Mouse (Mus musculus) yolk sac, embryonic 10.5 days (tissue): ENCODE data around the gene Wdr82.

ENCODE experiments used
- DNase-seq: peaks from one replicate; pipeline ENCODE4 v3.0.0-alpha.2; 2017; ENCODE audit warnings: low spot score

The Wdr82 gene

DNA sequence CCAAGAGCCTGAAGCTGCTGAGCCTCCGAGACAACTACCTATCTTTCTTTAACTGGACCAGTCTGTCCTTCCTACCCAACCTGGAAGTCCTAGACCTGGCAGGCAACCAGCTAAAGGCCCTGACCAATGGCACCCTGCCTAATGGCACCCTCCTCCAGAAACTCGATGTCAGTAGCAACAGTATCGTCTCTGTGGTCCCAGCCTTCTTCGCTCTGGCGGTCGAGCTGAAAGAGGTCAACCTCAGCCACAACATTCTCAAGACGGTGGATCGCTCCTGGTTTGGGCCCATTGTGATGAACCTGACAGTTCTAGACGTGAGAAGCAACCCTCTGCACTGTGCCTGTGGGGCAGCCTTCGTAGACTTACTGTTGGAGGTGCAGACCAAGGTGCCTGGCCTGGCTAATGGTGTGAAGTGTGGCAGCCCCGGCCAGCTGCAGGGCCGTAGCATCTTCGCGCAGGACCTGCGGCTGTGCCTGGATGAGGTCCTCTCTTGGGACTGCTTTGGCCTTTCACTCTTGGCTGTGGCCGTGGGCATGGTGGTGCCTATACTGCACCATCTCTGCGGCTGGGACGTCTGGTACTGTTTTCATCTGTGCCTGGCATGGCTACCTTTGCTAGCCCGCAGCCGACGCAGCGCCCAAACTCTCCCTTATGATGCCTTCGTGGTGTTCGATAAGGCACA, 54.9 kb downstream of the Wdr82 start:
- DNase-seq: no peak

DNA sequence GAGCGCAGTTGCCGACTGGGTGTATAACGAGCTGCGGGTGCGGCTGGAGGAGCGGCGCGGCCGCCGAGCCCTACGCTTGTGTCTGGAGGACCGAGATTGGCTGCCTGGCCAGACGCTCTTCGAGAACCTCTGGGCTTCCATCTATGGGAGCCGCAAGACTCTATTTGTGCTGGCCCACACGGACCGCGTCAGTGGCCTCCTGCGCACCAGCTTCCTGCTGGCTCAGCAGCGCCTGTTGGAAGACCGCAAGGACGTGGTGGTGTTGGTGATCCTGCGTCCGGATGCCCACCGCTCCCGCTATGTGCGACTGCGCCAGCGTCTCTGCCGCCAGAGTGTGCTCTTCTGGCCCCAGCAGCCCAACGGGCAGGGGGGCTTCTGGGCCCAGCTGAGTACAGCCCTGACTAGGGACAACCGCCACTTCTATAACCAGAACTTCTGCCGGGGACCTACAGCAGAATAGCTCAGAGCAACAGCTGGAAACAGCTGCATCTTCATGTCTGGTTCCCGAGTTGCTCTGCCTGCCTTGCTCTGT, 55.5 kb downstream of the Wdr82 start:
- DNase-seq: no peak

GRCm38 (mm10) chr9:106227790-106228429, 57.2 kb downstream of the Wdr82 start:
- peak; percentile 84 for DNase-seq

DNA sequence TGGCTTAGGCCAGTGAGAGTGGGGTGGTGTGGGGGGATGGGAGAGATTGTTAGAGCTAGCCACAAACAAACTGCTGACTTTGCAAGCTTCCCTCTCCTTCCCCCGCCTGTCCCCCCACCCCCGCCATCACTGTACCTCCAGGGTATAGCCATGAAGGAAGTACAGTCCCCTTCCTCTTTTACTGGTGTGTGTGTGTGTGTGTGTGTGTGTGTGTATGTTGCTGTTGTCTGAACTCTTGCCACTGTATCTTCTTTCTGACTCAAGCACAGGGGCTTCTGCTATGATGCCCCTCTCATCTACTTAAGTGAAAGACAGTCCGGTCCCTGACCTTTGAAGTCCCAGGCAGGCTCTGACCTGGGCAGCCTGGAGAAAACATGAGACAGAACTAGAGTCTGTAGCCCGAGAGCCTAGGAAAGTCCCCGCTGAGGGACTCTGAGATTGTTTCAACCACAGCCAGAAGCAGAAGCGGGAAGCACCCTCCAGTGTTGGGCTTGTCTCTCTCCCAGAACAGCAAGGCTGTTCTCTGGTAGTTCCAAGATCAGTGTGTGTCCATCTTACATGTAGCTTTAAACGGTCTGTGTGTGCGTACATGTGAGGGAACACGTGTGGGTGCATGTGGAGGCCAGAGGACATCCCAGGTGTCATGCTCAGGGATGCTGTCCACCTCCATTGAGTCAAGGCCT, 59.5 kb downstream of the Wdr82 start:
- DNase-seq: no peak

- no peak for DNase-seq
These were observed 60.0 kb downstream of the Wdr82 start for GRCm38 (mm10) chr9:106230734-106231106.

GRCm38 (mm10) chr9:106231220-106231619, 60.5 kb downstream of the Wdr82 start:
- no peak for DNase-seq

DNA sequence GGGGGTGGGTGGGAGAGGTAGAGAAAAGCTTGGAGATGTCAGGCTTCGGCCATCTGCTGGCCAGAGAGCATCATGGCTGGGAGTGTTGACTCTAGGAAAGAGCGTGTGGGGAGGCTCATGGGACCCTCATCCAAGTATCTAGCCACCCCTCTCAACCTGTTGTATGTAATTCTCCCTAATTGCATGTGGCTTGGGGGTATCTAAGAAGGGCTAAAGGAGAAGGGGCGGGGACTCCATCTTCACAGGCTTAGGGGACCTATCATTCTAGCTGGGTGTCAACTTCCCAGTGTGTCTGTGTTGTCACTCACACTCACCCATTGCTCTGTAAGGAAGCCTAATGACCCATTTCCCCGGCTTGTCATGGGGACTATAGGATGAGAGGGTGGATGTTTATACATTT, 61.1 kb downstream of the Wdr82 start:
- DNase-seq: no peak

GRCm38 (mm10) chr9:106232956-106233355, 62.2 kb downstream of the Wdr82 start:
- DNase-seq: no peak

- DNase-seq: no peak
These were observed 63.2 kb downstream of the Wdr82 start for GRCm38 (mm10) chr9:106233953-106234352.

DNA sequence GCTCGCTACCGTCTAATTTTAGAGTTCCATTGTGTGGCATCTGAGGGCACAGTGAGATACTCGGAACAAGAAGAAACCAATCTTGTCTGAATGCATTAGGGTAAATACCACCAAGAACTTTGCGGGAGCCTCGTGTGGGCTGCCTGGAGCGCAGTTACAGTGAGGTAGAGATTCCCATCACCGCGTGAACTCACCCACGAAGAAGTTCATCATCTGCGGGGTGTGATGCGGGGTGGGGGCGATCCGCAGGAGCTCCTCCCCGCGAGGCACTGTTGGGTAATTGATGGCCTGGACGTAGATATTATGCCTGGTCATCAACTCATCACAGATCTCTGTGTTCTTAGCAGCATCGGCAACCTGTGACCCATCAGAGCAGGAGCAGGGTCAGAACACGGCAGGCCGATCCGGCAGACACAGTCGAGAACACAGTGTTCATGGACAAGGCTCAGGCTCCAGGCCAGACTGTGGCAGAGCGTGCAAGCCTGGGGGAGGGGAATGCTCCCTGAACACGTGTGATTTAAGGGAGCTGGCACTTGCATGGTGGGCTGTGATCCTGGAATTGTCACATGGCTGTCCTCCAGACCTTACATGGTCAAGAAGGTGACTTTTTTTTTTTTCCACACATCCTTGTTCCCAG, 64.6 kb downstream of the Wdr82 start:
- DNase-seq: no peak

DNA sequence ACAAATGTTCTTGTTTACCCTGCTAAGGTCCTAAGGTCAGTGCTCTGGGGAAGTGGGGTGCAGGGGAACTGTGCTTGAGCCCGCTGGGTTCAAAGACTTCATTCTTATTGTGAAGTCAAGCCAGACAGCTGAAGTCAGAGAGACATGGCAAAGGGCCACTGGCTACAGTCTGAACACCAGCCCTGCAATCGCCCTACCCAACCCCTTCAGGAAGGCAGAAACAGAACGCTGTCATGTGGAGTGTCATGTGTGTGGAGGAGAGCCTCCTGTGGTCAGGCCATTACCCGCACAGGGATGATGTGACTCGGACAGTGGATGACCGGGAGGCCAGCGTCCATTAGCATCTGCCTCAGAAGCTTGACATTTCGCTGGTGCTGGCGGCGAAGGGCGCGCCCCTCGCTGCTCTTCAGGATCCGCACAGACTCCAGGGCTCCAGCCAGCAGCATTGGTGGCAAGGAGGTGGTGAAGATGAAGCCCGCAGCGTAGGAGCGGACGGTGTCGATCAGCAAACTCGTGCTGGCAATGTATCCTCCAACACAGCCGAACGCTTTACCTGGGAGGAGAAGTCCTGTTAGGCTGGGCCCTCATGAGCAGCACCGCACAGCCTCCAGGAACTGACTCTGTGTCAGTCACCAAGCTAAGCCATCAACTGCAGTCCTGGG, 65.6 kb downstream of the Wdr82 start:
- DNase-seq: no peak

DNA sequence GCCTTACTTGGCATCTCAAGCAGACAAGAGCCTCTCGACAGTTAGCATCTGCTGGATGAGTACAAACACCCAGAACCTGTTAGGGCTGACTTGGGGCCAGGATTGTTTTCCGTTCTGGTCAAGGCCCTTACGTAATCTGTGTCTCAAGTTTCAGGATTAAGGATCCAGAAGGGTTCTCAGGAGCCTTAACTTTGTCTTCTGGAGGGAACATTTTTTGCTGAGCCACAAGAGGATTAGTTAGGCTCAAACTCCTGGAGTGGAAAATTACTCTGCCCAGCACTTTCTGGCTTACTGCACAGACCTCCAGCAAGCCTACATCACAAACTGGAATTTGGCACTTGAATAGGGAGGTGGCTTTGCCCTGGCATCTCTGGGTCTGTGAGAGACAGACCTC, 66.1 kb downstream of the Wdr82 start:
- DNase-seq: no peak

DNA sequence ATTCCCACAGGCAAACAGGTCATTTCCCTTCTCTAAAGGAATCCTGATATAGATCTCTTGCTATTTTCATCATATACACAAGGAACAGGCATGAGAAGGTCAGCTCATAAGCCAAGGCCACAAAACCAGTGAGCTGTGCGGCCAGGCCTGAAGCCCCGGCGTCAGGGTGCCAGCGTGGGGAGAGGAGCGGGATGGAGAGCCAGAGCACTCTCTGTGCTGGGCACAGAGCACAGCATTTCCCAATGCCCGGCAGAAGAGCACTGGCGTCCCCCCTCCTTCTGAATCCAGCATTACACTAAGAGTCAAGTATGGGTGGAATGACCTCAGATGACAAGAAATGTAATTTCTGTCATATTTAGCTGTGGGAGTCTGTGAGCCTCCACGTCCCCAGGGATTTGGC, 66.7 kb downstream of the Wdr82 start:
- no peak for DNase-seq

DNA sequence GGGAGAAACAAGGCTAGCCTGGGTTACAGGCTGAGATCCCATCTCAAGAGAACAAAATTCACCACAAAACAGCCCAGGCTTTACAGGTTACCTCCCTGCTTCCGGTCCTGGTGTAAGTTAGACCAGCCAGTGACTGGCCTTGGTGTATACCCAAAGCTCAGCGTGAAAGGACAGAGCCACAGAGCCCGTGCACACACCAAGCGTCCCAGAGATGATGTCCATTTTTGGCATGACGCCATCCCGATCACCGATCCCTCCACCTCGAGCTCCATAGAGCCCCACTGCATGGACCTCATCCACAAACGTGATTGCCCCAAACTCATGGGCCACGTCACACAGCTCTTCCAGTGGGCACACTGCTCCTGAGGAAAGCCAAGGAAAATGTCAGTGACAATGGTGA, 67.2 kb downstream of the Wdr82 start:
- DNase-seq: no peak
